Mouse (Mus musculus): ENCODE measurements around the gene Tm9sf2.
"Not testable (repeated sequence)": the region's sequence is repeated elsewhere in the genome, so short reads cannot be mapped to it uniquely, and the experiment has no call there.

The Tm9sf2 gene

DNA sequence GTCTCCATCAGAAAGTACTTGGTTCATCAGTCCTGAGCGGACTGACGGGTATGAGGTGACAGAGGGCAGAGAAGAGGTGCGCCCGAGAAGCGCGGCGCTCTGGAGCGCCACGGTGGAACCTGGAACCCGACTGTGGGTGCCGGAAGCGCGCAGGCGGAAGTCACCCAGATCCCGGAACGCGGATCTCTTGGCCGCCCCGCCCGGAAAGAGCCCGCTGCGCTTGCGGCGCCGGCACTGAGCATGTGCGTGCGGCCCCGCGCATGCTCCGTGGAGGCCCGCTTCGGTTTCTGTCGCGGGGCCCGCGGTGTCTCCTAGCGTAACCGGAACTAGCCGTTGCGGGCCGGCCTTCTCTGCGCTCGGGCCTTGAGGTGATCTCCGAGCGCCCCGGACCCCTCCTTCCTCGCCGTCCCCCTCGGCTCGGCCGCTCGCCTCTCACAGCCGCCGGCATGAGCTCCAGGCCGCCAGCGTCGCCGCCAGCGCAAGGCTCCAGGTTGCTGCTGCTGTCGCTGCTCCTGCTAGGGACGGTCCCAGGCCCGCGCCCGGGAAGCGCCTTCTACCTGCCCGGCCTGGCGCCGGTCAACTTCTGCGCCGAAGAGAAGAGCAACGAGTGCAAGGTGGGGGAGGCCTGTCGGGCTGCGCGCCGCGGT lies at the start of gene Tm9sf2:
Tm9sf2 (plus strand) TSS at position 217 of the 647 bp plus-strand sequence.
- DNase-seq (ENCODE audit: low spot score), result peak; percentile 83

GRCm38 (mm10) chr14:122057941-122058346 lies 48.9 kb upstream of the Tm9sf2 start:
- no peak for DNase-seq (ENCODE audit: low spot score)

DNA sequence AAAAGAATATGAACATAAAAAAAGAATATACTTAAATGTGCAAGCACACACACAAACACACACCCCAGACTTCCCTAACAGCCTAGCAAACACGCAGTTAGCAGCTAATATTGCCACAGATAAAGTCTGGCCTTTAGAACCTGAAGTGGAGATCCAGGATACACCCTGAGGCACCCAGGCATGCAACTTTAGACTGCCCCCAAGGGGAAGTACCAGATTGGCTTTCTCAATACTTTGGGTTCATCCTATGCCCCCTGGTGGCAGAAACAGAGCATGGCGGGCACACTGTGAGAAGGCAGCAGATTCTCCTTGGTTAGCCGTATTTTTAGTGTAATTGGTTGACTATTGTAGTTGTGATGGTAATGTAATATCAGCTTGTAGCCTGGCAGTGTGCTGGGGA lies 46.2 kb upstream of the Tm9sf2 start:
- DNase-seq (ENCODE audit: low spot score), result peak; percentile 78

GRCm38 (mm10) chr14:122061376-122061775 lies 45.5 kb upstream of the Tm9sf2 start:
- DNase-seq (ENCODE audit: low spot score), result no peak

DNA sequence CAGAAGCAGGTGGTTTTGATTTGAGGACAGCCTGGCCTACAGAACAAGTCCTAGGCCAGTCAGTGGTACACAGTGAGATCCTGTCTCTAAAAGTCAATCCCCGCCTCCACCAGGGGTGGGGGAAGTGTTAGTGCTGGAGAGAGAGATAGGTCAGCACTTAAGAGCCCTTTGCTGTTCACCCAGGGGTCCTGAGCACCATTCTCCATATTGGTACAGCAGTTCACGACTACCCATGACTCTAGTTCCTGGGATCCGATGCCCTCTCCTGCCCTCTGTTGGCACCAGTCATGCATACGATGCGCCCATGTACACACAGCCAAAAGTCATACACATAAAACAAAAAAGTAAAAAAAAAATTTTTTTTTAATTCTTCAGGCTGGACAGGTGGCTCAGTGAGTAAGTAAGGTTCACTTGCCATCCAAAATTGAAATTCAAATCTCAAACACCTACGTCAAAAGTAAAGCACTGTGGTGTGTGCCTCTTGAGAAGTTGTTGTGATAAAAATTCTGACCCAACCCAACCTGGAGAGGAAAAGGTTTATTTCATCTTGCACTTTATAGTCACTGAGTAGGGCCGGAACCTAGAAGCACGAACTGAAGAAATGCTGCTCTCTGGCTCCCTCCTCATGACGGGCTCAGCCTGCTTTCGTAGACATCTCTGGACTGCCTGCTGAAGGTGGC lies 44.3 kb upstream of the Tm9sf2 start:
- DNase-seq (ENCODE audit: low spot score), result no peak

GRCm38 (mm10) chr14:122063599-122063998 lies 43.2 kb upstream of the Tm9sf2 start:
- DNase-seq (ENCODE audit: low spot score), result no peak

DNA sequence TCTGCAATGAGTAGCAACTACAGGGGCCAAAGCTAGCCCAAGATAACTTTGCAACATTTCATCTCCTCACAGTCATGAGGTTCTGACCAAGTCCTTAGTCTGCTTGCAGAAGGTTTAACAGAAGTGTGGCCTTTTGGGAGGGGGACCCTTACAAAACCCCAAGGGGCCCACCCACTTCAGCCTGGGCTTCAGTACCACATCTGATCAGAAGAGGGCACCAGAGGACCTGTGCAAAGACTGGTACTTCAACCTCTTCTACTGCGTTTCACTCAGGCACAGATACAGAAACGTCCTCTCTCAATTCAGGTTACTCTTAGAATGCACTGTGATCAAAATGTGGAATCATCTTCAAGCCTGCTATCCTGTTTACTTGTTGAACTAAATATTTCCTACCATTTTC lies 42.3 kb upstream of the Tm9sf2 start:
- peak; percentile 73 for DNase-seq (ENCODE audit: low spot score)

- DNase-seq (ENCODE audit: low spot score), result no peak
Observed at GRCm38 (mm10) chr14:122066243-122066642, 40.6 kb upstream of the Tm9sf2 start.

DNA sequence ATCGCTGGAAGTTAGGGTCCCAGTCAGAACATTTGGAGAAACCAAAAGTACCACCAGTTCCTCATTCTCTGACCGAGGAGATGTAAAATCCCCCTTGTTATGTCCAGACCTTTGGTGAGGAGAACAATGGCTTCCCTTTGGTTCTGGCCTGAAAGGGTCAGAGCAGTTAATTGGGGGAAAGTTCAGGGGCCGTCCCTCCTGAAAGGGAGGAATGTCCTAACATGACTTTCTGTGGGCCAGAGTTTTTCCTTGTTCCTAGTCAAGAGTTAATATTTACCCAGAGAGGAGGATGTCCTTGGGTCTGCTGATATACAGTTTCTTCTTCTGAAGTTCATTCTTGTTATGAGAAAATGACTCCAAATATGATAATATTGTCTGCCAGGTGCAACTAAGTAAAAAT lies 38.8 kb upstream of the Tm9sf2 start:
- DNase-seq (ENCODE audit: low spot score), result not testable (repeated sequence)

DNA sequence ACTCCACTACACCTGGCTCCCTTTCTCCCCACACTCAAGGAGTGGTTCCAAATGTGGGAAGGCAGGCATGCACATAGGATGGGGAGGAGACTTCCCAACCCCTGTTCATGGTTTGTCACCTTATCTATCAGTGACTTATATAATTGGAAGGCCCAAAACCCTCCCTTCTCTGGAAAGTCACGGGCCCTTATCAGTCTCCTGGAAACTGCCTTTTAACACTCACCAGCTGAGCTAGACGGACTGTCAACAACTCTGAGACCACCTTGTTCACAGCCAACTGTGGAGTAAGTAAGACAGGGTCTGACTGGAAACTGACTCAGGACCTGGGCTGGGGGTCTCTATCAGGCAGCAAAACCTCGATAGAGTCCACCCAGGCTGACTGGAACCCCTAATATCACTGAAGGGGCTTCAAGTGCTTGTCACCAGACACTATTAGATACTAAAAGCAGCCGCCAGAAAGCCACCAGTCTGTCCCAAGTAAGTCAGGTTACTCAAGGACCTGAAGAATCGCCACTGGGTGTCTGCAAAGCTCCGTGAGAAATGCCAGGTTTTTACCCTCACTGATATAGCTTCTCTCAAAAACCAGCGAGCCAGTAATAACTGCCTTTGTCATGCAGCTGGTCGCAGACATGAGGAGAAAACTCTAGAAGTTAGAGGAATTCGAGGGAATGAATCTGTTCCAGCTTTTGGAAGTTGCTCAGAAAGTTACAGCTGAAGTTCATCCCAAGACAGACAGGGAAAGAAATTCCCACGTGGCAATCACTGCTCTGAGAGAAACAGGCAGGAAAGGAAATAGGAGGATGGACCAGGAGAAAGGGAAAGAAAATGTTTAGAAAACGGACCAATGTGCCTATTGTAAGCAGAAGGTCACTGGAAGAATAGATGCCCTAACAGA lies 37.8 kb upstream of the Tm9sf2 start:
- DNase-seq (ENCODE audit: low spot score), result no peak

DNA sequence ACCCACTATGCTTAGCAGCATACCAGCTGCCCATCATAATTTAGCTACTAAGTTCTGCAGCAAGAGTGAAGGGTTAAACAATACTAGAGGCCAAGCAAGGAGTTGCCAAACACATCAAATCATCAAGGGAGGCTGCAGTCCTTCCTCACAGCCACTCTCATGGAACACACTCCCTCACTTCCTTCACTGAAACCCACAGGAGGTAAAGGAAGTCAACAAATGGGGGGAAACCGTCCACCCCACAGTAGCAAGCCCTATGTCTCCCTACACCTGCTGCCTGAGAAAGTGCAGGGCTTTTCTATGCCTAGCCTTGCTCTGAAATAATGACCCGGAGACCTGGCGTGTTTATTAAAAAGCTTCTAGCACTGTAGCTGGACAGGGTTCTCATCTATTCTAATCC lies 36.9 kb upstream of the Tm9sf2 start:
- DNase-seq (ENCODE audit: low spot score), result no peak

DNA sequence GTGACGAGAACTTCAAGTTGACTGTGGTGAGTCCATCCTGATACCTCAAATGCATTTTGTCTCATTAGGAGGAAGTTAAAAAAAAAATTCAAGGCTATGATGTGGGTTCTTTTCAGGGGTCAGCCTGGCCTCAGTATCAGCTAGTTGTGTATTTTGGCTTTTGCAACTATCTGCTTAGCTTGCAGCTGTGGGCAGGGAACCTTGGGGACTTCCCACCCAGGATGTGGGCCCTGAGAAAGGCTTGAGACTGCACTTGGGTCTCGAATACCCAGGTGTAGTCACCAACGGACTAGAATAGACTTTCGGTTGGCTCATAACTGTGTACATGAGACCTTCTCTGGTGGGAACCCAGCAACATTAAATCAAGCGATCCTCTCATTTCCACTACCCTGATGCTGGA lies 33.4 kb upstream of the Tm9sf2 start:
- DNase-seq (ENCODE audit: low spot score), result no peak

DNA sequence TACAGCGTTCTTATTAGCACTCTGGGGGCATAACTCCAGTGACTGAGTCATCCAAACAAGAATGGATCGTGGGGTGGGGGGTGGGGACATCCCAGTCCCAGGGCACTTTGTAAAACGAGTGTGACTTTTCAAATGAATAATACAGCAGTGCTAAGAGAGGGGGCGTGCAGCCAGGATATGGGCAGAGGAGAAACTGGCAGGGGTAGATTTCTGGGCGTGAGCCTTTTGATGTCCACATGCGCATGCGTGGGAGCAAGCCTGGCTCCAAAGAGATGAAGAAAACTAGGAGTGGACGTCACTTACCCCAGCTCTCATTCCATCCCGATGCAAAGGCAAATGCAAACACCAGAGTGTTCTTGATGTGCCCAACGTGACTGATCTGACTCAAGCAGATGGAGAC lies 32.5 kb upstream of the Tm9sf2 start:
- DNase-seq (ENCODE audit: low spot score), result no peak

DNA sequence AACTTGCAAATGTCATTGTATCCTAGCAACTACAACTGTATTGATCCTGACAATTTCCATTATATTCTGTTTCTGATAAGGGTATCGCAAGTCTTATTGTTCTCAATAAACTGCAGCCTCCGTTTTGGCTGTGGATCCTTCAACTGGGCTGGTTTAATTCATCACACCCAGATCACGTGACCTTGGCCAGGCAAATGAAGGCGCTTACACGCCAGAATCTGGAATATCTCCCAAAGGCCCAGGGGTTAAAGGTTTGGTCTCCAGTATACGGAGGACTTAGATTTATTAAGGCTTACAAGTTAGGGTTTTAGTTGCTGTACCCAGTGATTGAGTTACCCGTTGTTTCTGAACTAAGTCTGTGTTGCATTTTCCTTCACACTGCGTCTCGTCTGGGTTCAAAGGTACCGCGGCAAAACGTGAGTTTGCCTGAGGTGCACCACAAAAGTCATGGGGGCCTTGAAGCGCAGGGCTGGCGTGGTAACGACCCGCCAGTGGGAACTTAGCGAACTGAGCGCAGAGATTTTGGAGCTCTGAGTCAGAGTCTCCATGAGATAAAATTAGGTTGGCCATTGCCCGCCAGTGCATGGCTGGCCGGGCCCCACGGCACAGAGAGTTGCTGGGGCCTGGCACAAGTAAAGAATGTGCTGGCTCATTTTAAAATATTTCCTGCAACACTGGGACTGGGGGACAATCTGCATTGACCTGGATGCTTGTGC lies 31.2 kb upstream of the Tm9sf2 start:
- no peak for DNase-seq (ENCODE audit: low spot score)

DNA sequence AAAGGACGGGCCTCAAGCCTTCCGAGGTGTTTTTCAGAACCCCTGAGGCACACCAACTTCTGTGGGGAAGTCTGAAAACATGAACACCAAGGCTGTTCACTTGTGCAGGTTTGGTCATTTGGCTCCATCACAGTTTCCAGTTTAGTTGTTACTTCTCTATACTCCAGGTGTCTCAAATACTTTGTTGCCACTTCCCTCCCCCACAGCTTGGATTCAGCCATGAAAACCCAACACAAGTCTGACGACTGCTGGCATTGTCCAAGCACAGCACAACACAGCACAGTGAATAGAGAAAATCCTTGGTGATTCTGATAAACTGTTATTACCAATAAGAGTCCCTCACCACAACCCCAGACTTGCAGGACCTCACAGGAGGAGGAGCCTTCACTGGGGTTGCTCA lies 29.8 kb upstream of the Tm9sf2 start:
- DNase-seq (ENCODE audit: low spot score), result no peak

DNA sequence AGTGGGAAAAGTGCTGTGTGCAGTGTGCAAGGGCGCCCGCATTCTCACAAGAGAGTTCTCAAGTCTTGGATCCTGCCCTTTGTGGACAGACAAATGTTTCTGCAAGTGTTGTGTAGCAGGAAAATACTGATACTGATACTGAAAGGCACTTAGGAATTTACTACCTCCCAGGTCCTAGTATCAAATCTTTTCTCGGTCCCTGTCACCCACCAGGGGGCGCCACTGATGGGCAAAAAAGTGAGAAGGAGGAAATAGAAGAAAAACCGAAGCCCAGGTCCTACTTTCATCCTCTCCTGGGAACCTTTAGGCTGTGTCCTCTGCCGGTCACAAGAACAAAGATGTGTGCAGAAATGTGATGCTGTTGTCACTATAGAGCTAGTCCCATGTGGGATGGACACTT lies 27.4 kb upstream of the Tm9sf2 start:
- DNase-seq (ENCODE audit: low spot score), result no peak

- DNase-seq (ENCODE audit: low spot score), result no peak
Observed at GRCm38 (mm10) chr14:122079921-122080320, 26.9 kb upstream of the Tm9sf2 start.

- DNase-seq (ENCODE audit: low spot score), result no peak
Observed at GRCm38 (mm10) chr14:122081308-122081707, 25.5 kb upstream of the Tm9sf2 start.

DNA sequence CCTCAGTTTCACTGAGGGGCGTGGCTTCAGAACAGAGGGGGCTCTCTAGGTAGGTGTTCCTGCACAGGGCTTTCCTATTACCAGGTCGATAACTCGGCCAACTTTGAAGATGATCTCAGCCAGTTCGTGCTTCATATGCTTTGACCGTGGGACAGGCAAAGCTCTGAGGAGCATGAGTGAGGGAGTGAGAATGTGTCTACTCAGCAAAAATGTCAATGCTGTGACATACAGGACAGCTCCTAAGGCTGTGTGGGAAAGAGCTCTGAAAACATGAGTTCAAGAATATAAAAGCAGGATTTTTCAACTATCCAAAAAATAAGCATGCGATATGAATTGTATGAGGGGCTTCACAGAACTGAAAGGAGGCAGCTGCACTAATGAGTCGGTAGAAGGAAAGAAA lies 23.3 kb upstream of the Tm9sf2 start:
- DNase-seq (ENCODE audit: low spot score), result no peak

DNA sequence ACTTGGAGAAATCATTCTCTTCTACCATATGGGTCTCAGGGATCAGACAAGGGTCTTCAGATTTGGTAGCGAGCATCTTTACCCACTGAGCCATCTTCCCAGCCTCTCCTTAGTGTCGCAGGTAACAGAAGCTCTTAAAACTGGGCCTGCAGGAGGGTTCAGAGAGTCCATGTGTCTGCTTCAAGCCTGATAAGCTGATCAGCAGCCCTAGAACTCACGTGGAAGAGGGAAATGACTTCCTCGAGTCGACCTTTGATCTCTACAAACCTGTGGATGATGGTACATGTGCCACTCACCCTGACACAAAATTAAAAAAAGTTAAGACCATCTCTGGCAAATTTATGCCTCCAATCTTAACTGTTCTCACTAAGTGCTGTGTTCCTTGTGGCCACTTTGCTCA lies 18.9 kb upstream of the Tm9sf2 start:
- no peak for DNase-seq (ENCODE audit: low spot score)

GRCm38 (mm10) chr14:122092363-122092762 lies 14.5 kb upstream of the Tm9sf2 start:
- no peak for DNase-seq (ENCODE audit: low spot score)

- DNase-seq (ENCODE audit: low spot score), result no peak
Observed at GRCm38 (mm10) chr14:122096331-122096730, 10.5 kb upstream of the Tm9sf2 start.

Data from ovary, postnatal 14 days (tissue).